Comparison of ENCODE assay signal across 1 mouse cellular context in genomic region chr5:148959068-148959990, GRCm38 (mm10).
TF ChIP-seq lines count a peak whose summit lies in the region.

No protein-coding gene starts in this region.

TF ChIP-seq in CH12.LX, 34 proteins besides CTCF, POLR2A, EP300 and RAD21 (continued from another document):
- TF ChIP-seq ELF1 (IDR thresholded peaks at IDR 0.05; ENCODE audit: low read depth, low read length) (0 out of 2 replicates have a peak, but pooled peaks have one; percentile 10), MEF2A (IDR thresholded peaks at IDR 0.05; ENCODE audit: borderline replicate concordance, low read depth, low read length) (peak; percentile 51; the same call in 1 of the 2 replicates), MXI1 (IDR thresholded peaks at IDR 0.05; ENCODE audit: low read depth, low read length) (peak; percentile 50; the same call in 1 of the 2 replicates), UBTF (IDR thresholded peaks at IDR 0.05; ENCODE audit: low read depth, low read length) (peak; percentile 70; the same call in 1 of the 2 replicates), CHD2 (IDR thresholded peaks at IDR 0.05; ENCODE audit: low read length) (no peak), MAFK (IDR thresholded peaks at IDR 0.05; ENCODE audit: insufficient replicate concordance, low read length) (peak; percentile 59; the same call in 1 of the 2 replicates), USF1 (IDR thresholded peaks at IDR 0.05; ENCODE audit: low read depth, low read length) (peak; percentile 64), TCF12 (IDR thresholded peaks at IDR 0.05; ENCODE audit: low read depth, low read length) (peak; percentile 87), NELFE (IDR thresholded peaks at IDR 0.05; ENCODE audit: low read depth, low read length) (no peak), ETS1 (conservative IDR thresholded peaks at IDR 0.05; ENCODE audit: low read depth, low read length) (peak; percentile 79), BHLHE40 (IDR thresholded peaks at IDR 0.05; ENCODE audit: low read depth, low read length) (peak; percentile 92), HCFC1 (IDR thresholded peaks at IDR 0.05; ENCODE audit: low read depth, low read length) (no peak), MAZ (IDR thresholded peaks at IDR 0.05; ENCODE audit: low read depth, low read length) (no peak), GABPA (IDR thresholded peaks at IDR 0.05; ENCODE audit: insufficient replicate concordance, low read depth, low read length) (no peak), ZC3H11A (IDR thresholded peaks at IDR 0.05; ENCODE audit: low read depth, low read length) (no peak), NRF1 (IDR thresholded peaks at IDR 0.05; ENCODE audit: low read depth, low read length) (no peak), SIN3A (IDR thresholded peaks at IDR 0.05; ENCODE audit: low read length) (no peak)
